Mouse (Mus musculus): ENCODE results near the gene Gm17428. TPM values are rescaled to one million over a fixed set of nuclear protein-coding genes. Genes with fewer than 3 reads are reported as not detected.

Gene Gm17428
- polyA plus RNA-seq, 2 experiments, result not detected

GRCm38 (mm10) chr14:55000814-55001213, 24.1 kb downstream of the Gm17428 start:
- ATAC-seq (ENCODE audit: low FRiP score, low read depth) (no peak), DNase-seq (ENCODE audit: low spot score) (no peak)
- Histone ChIP-seq H3K9ac (ENCODE audit: low read depth, low read length, severe bottlenecking) (no peak overlapping the region), H3K36me3 (ENCODE audit: control insufficient read depth, insufficient read depth, low read length) (no peaks in the 10 kb centered on the region), H3K27ac (replicated peaks; ENCODE audit: low read depth, low read length) (no peak overlapping the region), H3K9me3 (ENCODE audit: control insufficient read depth, low read length) (no peaks in the 10 kb centered on the region), H3K27me3 (ENCODE audit: control insufficient read depth, insufficient read depth, low read length) (no peaks in the 10 kb centered on the region), H3K4me1 (ENCODE audit: control insufficient read depth, insufficient read depth, low read length) (no peaks in the 10 kb centered on the region), H3K4me3 (replicated peaks; ENCODE audit: low read length) (no peak overlapping the region), H3K4me2 (replicated peaks; ENCODE audit: low read depth, low read length, severe bottlenecking) (no peak overlapping the region)
- TF ChIP-seq POLR2A (IDR thresholded peaks at IDR 0.05; ENCODE audit: borderline replicate concordance, extremely low read depth, insufficient read depth, insufficient read length), result no peak
- 75% methylated on average over 6 of the region's 6 CpGs for WGBS

- no peak for ATAC-seq (ENCODE audit: low FRiP score, low read depth)
- WGBS, result 93% methylated on average over 2 of the region's 2 CpGs
- Histone ChIP-seq H3K27me3 (ENCODE audit: control insufficient read depth, insufficient read depth, low read length) (no peaks in the 10 kb centered on the region), H3K27ac (replicated peaks; ENCODE audit: low read depth, low read length) (no peak overlapping the region), H3K4me3 (replicated peaks; ENCODE audit: low read length) (no peak overlapping the region), H3K9ac (ENCODE audit: low read depth, low read length, severe bottlenecking) (no peak overlapping the region), H3K4me1 (ENCODE audit: control insufficient read depth, insufficient read depth, low read length) (no peaks in the 10 kb centered on the region), H3K36me3 (ENCODE audit: control insufficient read depth, insufficient read depth, low read length) (no peaks in the 10 kb centered on the region), H3K4me2 (replicated peaks; ENCODE audit: low read depth, low read length, severe bottlenecking) (no peak overlapping the region), H3K9me3 (ENCODE audit: control insufficient read depth, low read length) (no peaks in the 10 kb centered on the region)
- TF ChIP-seq POLR2A (IDR thresholded peaks at IDR 0.05; ENCODE audit: borderline replicate concordance, extremely low read depth, insufficient read depth, insufficient read length), result no peak
- DNase-seq (ENCODE audit: low spot score), result no peak
Measured at GRCm38 (mm10) chr14:55001446-55001845, 24.7 kb downstream of the Gm17428 start.

DNA sequence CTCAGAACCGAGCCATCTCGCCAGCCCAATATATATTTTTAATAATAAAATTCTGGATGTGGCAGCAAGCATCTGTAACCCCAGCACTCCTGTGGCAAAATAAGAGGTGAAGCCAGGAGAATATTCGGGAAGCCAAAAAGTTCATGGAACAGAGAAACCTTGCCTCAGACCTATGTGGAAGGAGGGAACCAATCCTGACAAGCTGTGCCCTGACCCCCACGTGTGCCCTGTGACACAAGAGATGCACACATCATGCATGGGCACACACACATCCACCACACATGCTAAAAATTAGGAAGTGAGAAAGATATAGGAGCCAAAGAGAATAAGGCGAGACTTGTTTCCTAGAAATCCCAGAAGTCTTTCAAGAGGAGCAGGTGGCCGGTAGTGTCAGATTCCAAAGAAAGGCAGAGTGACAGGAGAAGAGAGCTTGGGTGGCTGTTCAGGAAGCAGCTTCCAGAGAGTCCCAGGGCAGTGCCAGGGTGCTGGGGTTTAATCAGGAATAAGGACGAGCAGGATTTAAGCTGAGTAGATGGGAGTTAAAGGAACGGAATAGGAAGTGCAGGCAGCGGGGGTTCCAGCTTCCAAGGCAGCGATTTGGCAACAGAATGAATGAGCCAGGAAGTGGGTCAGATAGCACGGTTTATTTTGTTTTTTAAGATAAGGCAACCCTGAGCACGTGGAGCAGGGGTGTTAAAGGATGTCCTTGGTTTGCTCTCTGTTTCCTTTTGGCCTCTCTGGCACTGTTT, 25.4 kb downstream of the Gm17428 start:
- no peaks in the 10 kb centered on the region for H3K36me3 ChIP-seq (ENCODE audit: control insufficient read depth, insufficient read depth, low read length)
- TF ChIP-seq POLR2A (IDR thresholded peaks at IDR 0.05; ENCODE audit: borderline replicate concordance, extremely low read depth, insufficient read depth, insufficient read length), result no peak
- DNase-seq (ENCODE audit: low spot score), result no peak
- H3K27me3 ChIP-seq (ENCODE audit: control insufficient read depth, insufficient read depth, low read length), result no peaks in the 10 kb centered on the region
- peak; percentile 28; the same call in 1 of the 2 replicates for ATAC-seq (ENCODE audit: low FRiP score, low read depth)
- H3K4me2 ChIP-seq (replicated peaks; ENCODE audit: low read depth, low read length, severe bottlenecking), result no peak overlapping the region
- H3K27ac ChIP-seq (replicated peaks; ENCODE audit: low read depth, low read length), result no peak overlapping the region
- 46% methylated on average over 12 of the region's 12 CpGs for WGBS
- no peaks in the 10 kb centered on the region for H3K9me3 ChIP-seq (ENCODE audit: control insufficient read depth, low read length)
- no peak overlapping the region for H3K4me3 ChIP-seq (replicated peaks; ENCODE audit: low read length)
- no peak overlapping the region for H3K9ac ChIP-seq (ENCODE audit: low read depth, low read length, severe bottlenecking)
- no peaks in the 10 kb centered on the region for H3K4me1 ChIP-seq (ENCODE audit: control insufficient read depth, insufficient read depth, low read length)

- H3K27ac ChIP-seq (replicated peaks; ENCODE audit: low read depth, low read length), result no peak overlapping the region
- no peaks in the 10 kb centered on the region for H3K27me3 ChIP-seq (ENCODE audit: control insufficient read depth, insufficient read depth, low read length)
- no peak overlapping the region for H3K4me2 ChIP-seq (replicated peaks; ENCODE audit: low read depth, low read length, severe bottlenecking)
- no peaks in the 10 kb centered on the region for H3K36me3 ChIP-seq (ENCODE audit: control insufficient read depth, insufficient read depth, low read length)
- H3K9me3 ChIP-seq (ENCODE audit: control insufficient read depth, low read length), result no peaks in the 10 kb centered on the region
- H3K9ac ChIP-seq (ENCODE audit: low read depth, low read length, severe bottlenecking), result no peak overlapping the region
- TF ChIP-seq POLR2A (IDR thresholded peaks at IDR 0.05; ENCODE audit: borderline replicate concordance, extremely low read depth, insufficient read depth, insufficient read length), result no peak
- ATAC-seq (ENCODE audit: low FRiP score, low read depth) (no peak), DNase-seq (ENCODE audit: low spot score) (no peak)
- no peak overlapping the region for H3K4me3 ChIP-seq (replicated peaks; ENCODE audit: low read length)
- H3K4me1 ChIP-seq (ENCODE audit: control insufficient read depth, insufficient read depth, low read length), result no peaks in the 10 kb centered on the region
- WGBS, result 65% methylated on average over 7 of the region's 7 CpGs
Measured at GRCm38 (mm10) chr14:55002687-55003120, 26.0 kb downstream of the Gm17428 start.

GRCm38 (mm10) chr14:55003878-55004855, 27.4 kb downstream of the Gm17428 start:
- Histone ChIP-seq H3K27me3 (ENCODE audit: control insufficient read depth, insufficient read depth, low read length) (no peaks in the 10 kb centered on the region), H3K4me3 (replicated peaks; ENCODE audit: low read length) (no peak overlapping the region), H3K9ac (ENCODE audit: low read depth, low read length, severe bottlenecking) (no peak overlapping the region), H3K36me3 (ENCODE audit: control insufficient read depth, insufficient read depth, low read length) (no peaks in the 10 kb centered on the region), H3K4me1 (ENCODE audit: control insufficient read depth, insufficient read depth, low read length) (no peaks in the 10 kb centered on the region), H3K4me2 (replicated peaks; ENCODE audit: low read depth, low read length, severe bottlenecking) (no peak overlapping the region), H3K27ac (replicated peaks; ENCODE audit: low read depth, low read length) (0 out of 2 replicates have a peak overlapping the region, but pooled peaks have one; percentile 19), H3K9me3 (ENCODE audit: control insufficient read depth, low read length) (no peaks in the 10 kb centered on the region)
- WGBS, result 76% methylated on average over 18 of the region's 18 CpGs
- ATAC-seq (ENCODE audit: low FRiP score, low read depth), result no peak
- no peak for TF ChIP-seq POLR2A (IDR thresholded peaks at IDR 0.05; ENCODE audit: borderline replicate concordance, extremely low read depth, insufficient read depth, insufficient read length)
- DNase-seq (ENCODE audit: low spot score), result no peak

Data from limb, embryonic 14.5 days (tissue).